Mouse (Mus musculus) stomach, embryonic 16.5 days (tissue): ENCODE results near the gene Iffo2. TPM values are rescaled to one million over a fixed set of nuclear protein-coding genes. Genes with fewer than 3 reads are reported as not detected.

Source experiments
- ATAC-seq: fragments of 200-750 bp; cut with Nextera tagmentation; 2 replicates; pipeline ENCODE4 v1.8.0; 2017; ENCODE audit warnings: moderate number of reproducible peaks, moderate TSS enrichment; ENCODE audit not compliant: insufficient read depth, low FRiP score
- H3K27ac ChIP-seq: fragments of 300-500 bp; sonication (generic); 2 replicates; pipeline ENCODE4 v1.5.1; 2014; ENCODE audit warnings: low read length
- H3K27me3 ChIP-seq: fragments of 300-500 bp; sonication (generic); 2 replicates; pipeline ENCODE4 v1.6.1; 2014; ENCODE audit warnings: low read length, control low read depth, mixed read lengths; ENCODE audit not compliant: control insufficient read depth, insufficient read depth
- H3K36me3 ChIP-seq: fragments of 300-500 bp; sonication (generic); 2 replicates; pipeline ENCODE4 v1.6.1; 2014; ENCODE audit warnings: low read length; ENCODE audit not compliant: control insufficient read depth, insufficient read depth
- H3K4me1 ChIP-seq: fragments of 300-500 bp; sonication (generic); 2 replicates; pipeline ENCODE4 v1.6.1; 2014; ENCODE audit warnings: low read length, control low read depth, mixed read lengths; ENCODE audit not compliant: control insufficient read depth, insufficient read depth
- H3K4me2 ChIP-seq: fragments of 300-500 bp; sonication (generic); 2 replicates; pipeline ENCODE4 v1.6.1; 2014; ENCODE audit warnings: low read depth, low read length, mixed read lengths
- H3K4me3 ChIP-seq: fragments of 300-500 bp; sonication (generic); replicated peaks from 2 replicates; pipeline ENCODE4 v1.5.1; 2014; ENCODE audit warnings: mild to moderate bottlenecking, low read length
- H3K9ac ChIP-seq: fragments of 300-500 bp; sonication (generic); 2 replicates; pipeline ENCODE4 v1.6.1; 2014; ENCODE audit warnings: low read length
- H3K9me3 ChIP-seq: fragments of 300-500 bp; sonication (generic); replicated peaks from 2 replicates; pipeline ENCODE4 v1.6.1; 2016; ENCODE audit warnings: low read length, control low read depth; ENCODE audit not compliant: control insufficient read depth
- WGBS: fragments of 180-500 bp; shearing (Covaris S2); extraction: QIAGEN DNeasy Blood & Tissue Kit; methylation state at CpG from one replicate; pipeline ENCODE4 v1.1.7; 2014; 5-methylcytosine and 5-hydroxymethylcytosine counted together
- polyA plus RNA-seq: library from polyadenylated mRNA; unstranded; fragments of >200 nt; fragmentation: Nextera tagmentation; extraction: Ambion mirVana; gene quantifications from 2 replicates; pipeline ENCODE4 v1.2.1, GENCODE M21; 2015

Iffo2 gene
- polyA plus RNA-seq, 1 experiment from 2014 or later: 1.8 TPM

DNA sequence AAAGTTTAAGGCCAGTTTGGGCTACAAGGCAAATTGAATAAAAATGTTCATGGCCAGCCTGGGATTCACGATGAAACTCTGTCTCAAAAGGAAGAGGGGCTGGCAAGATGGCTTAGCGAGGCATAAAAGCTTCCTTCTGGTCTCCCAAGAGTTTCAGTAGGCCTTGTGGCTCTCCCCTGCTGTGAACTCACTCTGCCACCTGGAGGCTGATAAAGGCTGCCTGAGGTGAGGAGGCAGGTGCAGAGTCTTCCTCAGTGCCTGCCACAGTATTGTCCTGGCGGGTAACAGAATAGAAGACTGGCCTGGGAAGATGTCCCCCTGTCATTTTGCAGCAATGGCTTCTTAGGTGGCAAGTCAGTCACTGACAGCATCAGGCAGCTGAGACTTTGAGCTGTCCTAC, 52.6 kb downstream of the Iffo2 start:
- no peak overlapping the region for H3K4me3 ChIP-seq
- no peaks in the 10 kb centered on the region for H3K36me3 ChIP-seq
- WGBS: 75% methylated on average over 3 of the region's 3 CpGs
- H3K27me3 ChIP-seq: no peaks in the 10 kb centered on the region
- no peak overlapping the region for H3K4me2 ChIP-seq
- no peak for ATAC-seq
- 0 out of 2 replicates have a peak overlapping the region, but pooled peaks have one; percentile 24 for H3K27ac ChIP-seq
- peaks cover 70% of the 10 kb centered on the region for H3K4me1 ChIP-seq
- H3K9me3 ChIP-seq: no peaks in the 10 kb centered on the region
- H3K9ac ChIP-seq: no peak overlapping the region; the same call in 1 of the 2 replicates

DNA sequence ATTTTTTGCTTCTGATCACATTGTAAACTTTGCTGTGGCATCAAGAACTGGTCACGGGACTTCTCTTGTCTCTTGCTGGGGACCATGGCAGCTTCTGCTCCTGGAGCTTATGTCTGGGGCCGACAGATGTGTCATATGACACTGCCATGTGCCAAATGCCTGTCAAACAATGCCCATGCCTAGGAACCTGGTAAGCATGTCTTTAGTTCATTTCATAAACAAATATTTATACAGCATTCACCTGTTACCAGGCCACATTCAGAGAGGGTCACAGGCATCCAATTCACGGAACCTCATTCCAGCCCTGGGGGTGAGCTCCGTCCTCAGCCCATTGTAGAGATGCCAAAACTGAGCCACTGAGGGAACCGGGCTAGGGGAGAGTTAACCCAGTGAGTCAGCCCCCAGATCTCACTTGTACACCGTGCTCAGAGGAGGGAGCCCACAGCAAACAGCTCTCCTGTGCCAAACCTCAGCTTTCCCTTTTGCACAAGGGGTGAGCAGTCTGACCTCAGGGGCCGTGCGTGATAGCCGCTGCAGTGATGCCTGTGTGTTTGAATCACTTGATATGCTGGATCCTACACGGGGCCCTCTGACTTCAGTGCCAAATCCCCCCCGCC, 53.4 kb downstream of the Iffo2 start:
- peaks cover 64% of the 10 kb centered on the region for H3K4me1 ChIP-seq
- no peak for ATAC-seq

DNA sequence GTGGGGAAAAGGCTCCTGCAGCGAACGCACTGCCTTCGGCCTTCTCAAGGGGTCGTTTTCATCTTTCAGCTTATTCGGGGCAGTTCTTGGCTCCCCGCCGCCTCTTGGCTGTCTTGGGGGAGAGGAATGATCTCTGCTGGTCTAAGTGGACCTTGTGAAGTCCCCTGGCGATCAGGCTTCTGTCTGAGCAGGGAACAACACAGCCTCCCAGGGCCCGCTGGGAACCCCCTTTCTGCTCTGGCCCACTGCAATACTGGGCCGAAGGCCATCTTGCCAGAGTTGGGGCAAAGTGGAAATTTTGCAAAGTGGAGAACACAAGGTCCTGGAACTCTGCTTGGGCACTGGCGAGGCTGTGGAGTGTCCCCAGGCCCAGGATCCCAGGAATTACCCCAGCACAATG, 54.4 kb downstream of the Iffo2 start:
- WGBS: 75% methylated on average over 11 of the region's 11 CpGs
- no peaks in the 10 kb centered on the region for H3K36me3 ChIP-seq
- no peak overlapping the region for H3K27ac ChIP-seq
- H3K4me1 ChIP-seq: peaks cover 59% of the 10 kb centered on the region
- H3K4me3 ChIP-seq: no peak overlapping the region
- no peaks in the 10 kb centered on the region for H3K27me3 ChIP-seq
- no peak for ATAC-seq
- H3K9ac ChIP-seq: no peak overlapping the region
- no peaks in the 10 kb centered on the region for H3K9me3 ChIP-seq
- no peak overlapping the region for H3K4me2 ChIP-seq

More for the DNA sequence above, 53.4 kb downstream of the Iffo2 start:
- Histone ChIP-seq H3K9ac (no peak overlapping the region), H3K4me3 (no peak overlapping the region), H3K27ac (no peak overlapping the region), H3K36me3 (no peaks in the 10 kb centered on the region), H3K27me3 (no peaks in the 10 kb centered on the region), H3K4me2 (no peak overlapping the region), H3K9me3 (no peaks in the 10 kb centered on the region)
- WGBS: 77% methylated on average over 11 of the region's 11 CpGs

DNA sequence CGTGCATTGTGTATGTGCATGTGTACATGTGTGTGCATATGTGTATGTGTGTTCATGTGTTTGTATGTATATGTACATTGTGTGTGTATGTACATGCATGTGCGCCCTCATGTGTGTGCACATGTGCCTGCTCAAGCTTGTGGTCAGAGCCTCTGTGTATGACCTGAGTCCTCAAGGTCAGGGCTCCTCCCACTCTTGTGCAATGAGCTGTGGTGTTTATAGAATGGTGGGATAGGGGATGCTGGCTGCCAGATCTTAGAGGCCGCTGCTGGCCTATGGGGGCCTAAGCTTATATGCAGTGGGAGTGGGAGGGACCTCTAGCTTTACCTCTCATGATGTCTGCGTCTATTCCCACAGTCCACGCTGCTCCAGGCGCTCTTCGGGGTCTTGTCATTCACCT, 55.4 kb downstream of the Iffo2 start:
- Histone ChIP-seq H3K4me2 (no peak overlapping the region), H3K27me3 (no peaks in the 10 kb centered on the region), H3K27ac (no peak overlapping the region), H3K9me3 (no peaks in the 10 kb centered on the region), H3K4me3 (no peak overlapping the region), H3K36me3 (no peaks in the 10 kb centered on the region), H3K4me1 (peaks cover 54% of the 10 kb centered on the region), H3K9ac (no peak overlapping the region)
- ATAC-seq: no peak
- 70% methylated on average over 7 of the region's 7 CpGs for WGBS

DNA sequence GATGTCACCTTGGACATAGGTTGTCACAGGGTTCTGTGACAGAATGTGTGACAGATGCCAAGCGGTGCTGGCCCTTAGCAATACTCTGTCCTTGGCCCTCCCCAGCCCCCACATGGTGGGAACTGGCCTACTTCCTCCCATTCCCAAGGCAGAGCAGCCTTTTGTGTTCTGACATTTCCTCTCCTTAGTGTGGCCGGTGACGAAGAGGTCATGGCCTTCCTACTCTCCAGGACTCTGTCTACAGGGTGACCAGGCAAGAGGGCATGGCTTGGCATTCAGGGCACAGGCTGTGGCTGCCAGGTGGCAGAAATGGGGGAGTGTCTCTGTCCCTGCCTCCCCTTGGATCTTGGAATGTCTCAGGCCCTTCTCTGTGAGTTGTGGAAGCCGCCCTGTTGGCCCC, 57.0 kb downstream of the Iffo2 start:
- Histone ChIP-seq H3K4me3 (no peak overlapping the region), H3K27ac (no peak overlapping the region)
- WGBS: 72% methylated on average over 4 of the region's 4 CpGs

DNA sequence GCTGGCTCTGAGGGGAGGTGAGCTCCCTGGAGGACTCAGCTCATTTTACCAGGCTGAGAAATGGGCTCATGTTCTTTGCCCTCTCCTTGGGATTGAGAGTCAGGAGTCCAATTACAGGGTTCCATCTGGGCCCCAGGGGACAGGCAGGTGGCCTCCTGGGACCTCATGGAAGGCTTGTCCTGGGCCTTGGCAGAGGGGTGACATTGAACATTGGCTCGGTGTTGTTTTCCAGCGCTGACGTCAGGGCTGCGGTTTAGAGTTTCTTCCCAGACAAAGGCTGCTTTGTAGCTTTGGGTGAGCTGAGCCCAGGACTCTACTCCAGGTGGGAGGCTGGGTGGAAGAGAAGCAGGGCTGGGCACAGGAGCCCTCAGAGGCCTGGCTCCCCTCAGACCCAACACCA, 57.4 kb downstream of the Iffo2 start:
- Histone ChIP-seq H3K9ac (no peak overlapping the region), H3K36me3 (no peaks in the 10 kb centered on the region), H3K27me3 (no peaks in the 10 kb centered on the region), H3K4me1 (peaks cover 34% of the 10 kb centered on the region), H3K27ac (no peak overlapping the region), H3K9me3 (no peaks in the 10 kb centered on the region), H3K4me2 (no peak overlapping the region), H3K4me3 (no peak overlapping the region)
- no peak for ATAC-seq
- WGBS: 72% methylated on average over 4 of the region's 4 CpGs

More for the DNA sequence above, 57.0 kb downstream of the Iffo2 start:
- H3K4me1 ChIP-seq: peaks cover 38% of the 10 kb centered on the region
- H3K4me2 ChIP-seq: no peak overlapping the region
- no peak overlapping the region for H3K9ac ChIP-seq
- no peaks in the 10 kb centered on the region for H3K27me3 ChIP-seq
- H3K36me3 ChIP-seq: no peaks in the 10 kb centered on the region
- H3K9me3 ChIP-seq: no peaks in the 10 kb centered on the region
- no peak for ATAC-seq

DNA sequence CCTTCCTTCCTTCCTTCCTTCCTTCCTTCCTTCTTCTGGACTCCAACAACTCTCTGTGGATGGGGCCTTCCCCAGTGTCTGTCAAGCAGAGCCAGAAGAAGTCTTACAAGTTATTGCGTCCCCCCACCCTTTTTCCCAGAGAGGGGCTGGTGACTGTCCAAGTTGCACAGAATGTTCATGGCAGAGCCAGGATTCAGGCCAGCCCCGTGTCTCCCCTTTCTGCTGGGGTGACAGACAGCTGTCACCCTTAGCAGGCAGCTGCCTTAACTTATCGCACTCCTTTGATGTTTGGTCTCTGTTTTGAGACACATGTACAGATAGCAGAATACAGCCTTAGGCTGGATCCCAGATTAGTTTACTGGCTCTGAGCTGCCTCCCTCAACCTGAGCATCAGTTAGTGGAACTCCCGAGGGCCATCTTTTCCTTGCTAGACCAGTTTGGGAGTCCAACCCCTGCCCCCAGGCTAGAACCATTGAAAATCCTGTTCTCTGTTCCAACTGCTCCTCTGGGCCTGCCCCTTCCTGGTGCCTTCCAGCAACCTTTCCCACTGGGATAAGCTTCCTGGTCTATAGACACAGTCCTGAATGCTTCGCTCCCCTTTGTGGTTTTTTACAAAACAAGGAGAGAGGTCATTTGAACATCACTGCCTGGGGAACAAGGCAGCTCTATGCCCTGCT, 59.1 kb downstream of the Iffo2 start:
- no peak overlapping the region for H3K4me3 ChIP-seq
- H3K9me3 ChIP-seq: no peaks in the 10 kb centered on the region
- H3K27ac ChIP-seq: no peak overlapping the region
- no peaks in the 10 kb centered on the region for H3K36me3 ChIP-seq
- no peaks in the 10 kb centered on the region for H3K27me3 ChIP-seq
- H3K9ac ChIP-seq: peak overlapping the region; percentile 1; the same call in 1 of the 2 replicates
- no peak for ATAC-seq
- H3K4me2 ChIP-seq: no peak overlapping the region
- H3K4me1 ChIP-seq: peaks cover 29% of the 10 kb centered on the region
- 67% methylated on average over 5 of the region's 5 CpGs for WGBS

DNA sequence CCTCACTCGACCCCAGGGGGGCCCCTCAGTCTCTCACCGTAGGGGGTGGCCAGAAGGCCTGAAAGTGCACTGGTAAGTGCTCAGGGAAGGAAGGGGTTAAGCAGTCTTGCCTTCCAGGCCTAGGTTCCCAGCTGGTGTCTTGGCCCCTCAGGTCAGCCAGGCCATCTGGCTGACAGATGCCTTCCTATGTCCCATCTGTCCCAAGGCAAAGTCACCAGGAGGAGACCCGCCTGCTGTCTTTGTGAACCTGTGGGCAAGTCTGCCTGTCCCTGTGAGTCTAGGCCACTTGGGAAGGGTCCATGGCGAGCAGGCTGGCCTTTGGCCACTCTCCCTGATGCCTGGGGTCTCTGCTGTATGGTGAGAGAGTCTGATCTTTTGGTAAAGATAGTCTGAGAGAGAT, 60.1 kb downstream of the Iffo2 start:
- ATAC-seq: no peak
- H3K4me2 ChIP-seq: no peak overlapping the region
- H3K9me3 ChIP-seq: no peaks in the 10 kb centered on the region
- WGBS: 58% methylated on average over 4 of the region's 4 CpGs
- H3K9ac ChIP-seq: no peak overlapping the region
- no peaks in the 10 kb centered on the region for H3K36me3 ChIP-seq
- H3K27me3 ChIP-seq: no peaks in the 10 kb centered on the region
- H3K4me3 ChIP-seq: no peak overlapping the region
- peaks cover 29% of the 10 kb centered on the region for H3K4me1 ChIP-seq
- no peak overlapping the region for H3K27ac ChIP-seq

DNA sequence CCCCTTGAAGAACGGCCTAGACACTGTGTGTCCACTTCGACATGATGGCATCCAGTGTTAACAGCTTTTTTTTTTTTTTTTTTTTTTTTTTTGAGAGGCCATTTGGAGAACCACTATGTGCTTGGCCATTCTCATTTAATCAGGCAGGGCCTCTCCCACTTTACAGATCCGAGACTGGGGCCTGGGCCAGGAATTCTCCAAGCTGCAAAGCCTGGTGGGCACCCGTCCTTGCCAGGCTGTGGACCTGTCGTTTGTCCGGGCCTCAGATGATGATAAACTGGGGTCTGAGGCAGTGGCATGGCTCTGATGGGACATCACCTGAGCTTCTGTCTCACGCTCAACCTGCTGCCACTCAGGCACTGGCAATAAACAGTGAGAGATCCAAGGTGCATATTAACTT, 62.5 kb downstream of the Iffo2 start:
- Histone ChIP-seq H3K9me3 (no peaks in the 10 kb centered on the region), H3K27me3 (no peaks in the 10 kb centered on the region), H3K4me3 (no peak overlapping the region), H3K4me1 (peaks cover 37% of the 10 kb centered on the region), H3K9ac (no peak overlapping the region), H3K36me3 (no peaks in the 10 kb centered on the region), H3K4me2 (no peak overlapping the region), H3K27ac (no peak overlapping the region)
- WGBS: 75% methylated on average over 7 of the region's 7 CpGs
- ATAC-seq: no peak
